Mouse (Mus musculus): ENCODE results near the gene Csta1. TPM values are rescaled to one million over a fixed set of nuclear protein-coding genes. Genes with fewer than 3 reads are reported as not detected.
"Not testable (repeated sequence)": the region's sequence is repeated elsewhere in the genome, so short reads cannot be mapped to it uniquely, and the experiment has no call there.

Gene Csta1
- not detected in 2 replicates for polyA plus RNA-seq (2016; fragmentation: Nextera tagmentation; extraction: Ambion mirVana)

- no peaks in the 10 kb centered on the region for H3K36me3 ChIP-seq
- DNase-seq (ENCODE audit: low spot score), result no peak
- H3K27me3 ChIP-seq (ENCODE audit: insufficient read depth, poor library complexity, severe bottlenecking), result no peaks in the 10 kb centered on the region
- WGBS, result 87% methylated on average over 1 of the region's 1 CpGs
- H3K9me3 ChIP-seq, result no peaks in the 10 kb centered on the region
- no peaks in the 10 kb centered on the region for H3K4me1 ChIP-seq (replicated peaks)
- H3K4me3 ChIP-seq, result no peak within 1 kb of the TSS
- no peak within 1 kb of the TSS for H3K27ac ChIP-seq
Measured at GRCm38 (mm10) chr16:36131141-36131540, at the start of gene Csta1. Gene Csta1, minus strand, starts transcription at chr16:36131241.

- H3K27me3 ChIP-seq (ENCODE audit: insufficient read depth, poor library complexity, severe bottlenecking), result no peaks in the 10 kb centered on the region
- H3K9me3 ChIP-seq, result no peaks in the 10 kb centered on the region
- no peak overlapping the region for H3K4me3 ChIP-seq
- no peak overlapping the region for H3K27ac ChIP-seq
- H3K4me1 ChIP-seq (replicated peaks), result no peaks in the 10 kb centered on the region
- H3K36me3 ChIP-seq, result no peaks in the 10 kb centered on the region
- 85% methylated on average over 2 of the region's 2 CpGs for WGBS
- no peak for DNase-seq (ENCODE audit: low spot score)
Measured at GRCm38 (mm10) chr16:36179910-36180309, 48.9 kb upstream of the Csta1 start.

GRCm38 (mm10) chr16:36176108-36176507 lies 45.1 kb upstream of the Csta1 start:
- H3K27me3 ChIP-seq (ENCODE audit: insufficient read depth, poor library complexity, severe bottlenecking), result no peaks in the 10 kb centered on the region
- H3K9me3 ChIP-seq, result no peaks in the 10 kb centered on the region
- H3K4me1 ChIP-seq (replicated peaks), result no peaks in the 10 kb centered on the region
- no peak overlapping the region for H3K4me3 ChIP-seq
- H3K27ac ChIP-seq, result no peak overlapping the region
- H3K36me3 ChIP-seq, result no peaks in the 10 kb centered on the region
- no peak for DNase-seq (ENCODE audit: low spot score)

- H3K27me3 ChIP-seq (ENCODE audit: insufficient read depth, poor library complexity, severe bottlenecking); H3K27ac ChIP-seq; H3K9me3 ChIP-seq; H3K4me3 ChIP-seq; H3K36me3 ChIP-seq; DNase-seq (ENCODE audit: low spot score); H3K4me1 ChIP-seq (replicated peaks): not testable (repeated sequence)
- 75% methylated on average over 10 of the region's 10 CpGs for WGBS
Measured at GRCm38 (mm10) chr16:36167841-36168240, 36.8 kb upstream of the Csta1 start.

GRCm38 (mm10) chr16:36156402-36156975 lies 25.4 kb upstream of the Csta1 start, which contains the start of gene Stfa2l1:
Gene Stfa2l1, plus strand, starts transcription at chr16:36156811.
- Histone ChIP-seq H3K4me3 (no peak within 1 kb of the TSS), H3K36me3 (no peaks in the 10 kb centered on the region), H3K27ac (no peak within 1 kb of the TSS), H3K27me3 (ENCODE audit: insufficient read depth, poor library complexity, severe bottlenecking) (no peaks in the 10 kb centered on the region), H3K4me1 (replicated peaks) (no peaks in the 10 kb centered on the region), H3K9me3 (no peaks in the 10 kb centered on the region)
- DNase-seq (ENCODE audit: low spot score), result no peak

- H3K4me3 ChIP-seq, result no peak overlapping the region
- no peak for DNase-seq (ENCODE audit: low spot score)
- H3K27me3 ChIP-seq (ENCODE audit: insufficient read depth, poor library complexity, severe bottlenecking), result no peaks in the 10 kb centered on the region
- no peak overlapping the region for H3K27ac ChIP-seq
- no peaks in the 10 kb centered on the region for H3K36me3 ChIP-seq
- no peaks in the 10 kb centered on the region for H3K4me1 ChIP-seq (replicated peaks)
- WGBS, result 88% methylated on average over 2 of the region's 2 CpGs
- H3K9me3 ChIP-seq, result no peaks in the 10 kb centered on the region
Measured at GRCm38 (mm10) chr16:36138201-36138600, 7.2 kb upstream of the Csta1 start.

GRCm38 (mm10) chr16:36128092-36128491 lies 2.9 kb downstream of the Csta1 start:
- WGBS, result 89% methylated on average over 7 of the region's 7 CpGs
- Histone ChIP-seq H3K36me3 (no peaks in the 10 kb centered on the region), H3K27ac (no peak overlapping the region), H3K4me1 (replicated peaks) (no peaks in the 10 kb centered on the region), H3K27me3 (ENCODE audit: insufficient read depth, poor library complexity, severe bottlenecking) (no peaks in the 10 kb centered on the region), H3K9me3 (no peaks in the 10 kb centered on the region), H3K4me3 (no peak overlapping the region)
- DNase-seq (ENCODE audit: low spot score), result no peak

GRCm38 (mm10) chr16:36115751-36116150 lies 15.3 kb downstream of the Csta1 start:
- DNase-seq (ENCODE audit: low spot score); H3K36me3 ChIP-seq; H3K4me3 ChIP-seq; H3K9me3 ChIP-seq; H3K4me1 ChIP-seq (replicated peaks); H3K27me3 ChIP-seq (ENCODE audit: insufficient read depth, poor library complexity, severe bottlenecking); H3K27ac ChIP-seq: not testable (repeated sequence)
- WGBS, result 88% methylated on average over 6 of the region's 6 CpGs

- not testable (repeated sequence) for H3K27ac ChIP-seq; H3K4me3 ChIP-seq; DNase-seq (ENCODE audit: low spot score); H3K36me3 ChIP-seq; H3K4me1 ChIP-seq (replicated peaks); H3K27me3 ChIP-seq (ENCODE audit: insufficient read depth, poor library complexity, severe bottlenecking); H3K9me3 ChIP-seq
Measured at GRCm38 (mm10) chr16:36111486-36111885, 19.6 kb downstream of the Csta1 start.

- H3K4me1 ChIP-seq (replicated peaks), result no peaks in the 10 kb centered on the region
- 0 out of 2 replicates have a peak, but pooled peaks cover 7% of the 10 kb centered on the region for H3K9me3 ChIP-seq
- no peaks in the 10 kb centered on the region for H3K27me3 ChIP-seq (ENCODE audit: insufficient read depth, poor library complexity, severe bottlenecking)
- no peak overlapping the region for H3K4me3 ChIP-seq
- 86% methylated on average over 1 of the region's 1 CpGs for WGBS
- no peaks in the 10 kb centered on the region for H3K36me3 ChIP-seq
- no peak for DNase-seq (ENCODE audit: low spot score)
- H3K27ac ChIP-seq, result no peak overlapping the region
Measured at GRCm38 (mm10) chr16:36102211-36102610, 28.8 kb downstream of the Csta1 start.

- H3K27ac ChIP-seq, result no peak overlapping the region
- DNase-seq (ENCODE audit: low spot score), result no peak
- 0 out of 2 replicates have a peak, but pooled peaks cover 7% of the 10 kb centered on the region for H3K9me3 ChIP-seq
- WGBS, result 86% methylated on average over 1 of the region's 1 CpGs
- no peaks in the 10 kb centered on the region for H3K27me3 ChIP-seq (ENCODE audit: insufficient read depth, poor library complexity, severe bottlenecking)
- no peaks in the 10 kb centered on the region for H3K4me1 ChIP-seq (replicated peaks)
- no peak overlapping the region for H3K4me3 ChIP-seq
- H3K36me3 ChIP-seq, result no peaks in the 10 kb centered on the region
Measured at GRCm38 (mm10) chr16:36101526-36101925, 29.5 kb downstream of the Csta1 start.

- not testable (repeated sequence) for H3K27ac ChIP-seq; H3K4me3 ChIP-seq; H3K9me3 ChIP-seq; H3K36me3 ChIP-seq; H3K27me3 ChIP-seq (ENCODE audit: insufficient read depth, poor library complexity, severe bottlenecking); H3K4me1 ChIP-seq (replicated peaks); DNase-seq (ENCODE audit: low spot score)
- WGBS, result 94% methylated on average over 12 of the region's 12 CpGs
Measured at GRCm38 (mm10) chr16:36097813-36098499, 33.1 kb downstream of the Csta1 start.

- H3K36me3 ChIP-seq, result peaks cover 33% of the 10 kb centered on the region
- no peak for DNase-seq (ENCODE audit: low spot score)
- WGBS, result 96% methylated on average over 3 of the region's 3 CpGs
- no peak overlapping the region for H3K27ac ChIP-seq
- no peaks in the 10 kb centered on the region for H3K27me3 ChIP-seq (ENCODE audit: insufficient read depth, poor library complexity, severe bottlenecking)
- no peaks in the 10 kb centered on the region for H3K9me3 ChIP-seq
- no peaks in the 10 kb centered on the region for H3K4me1 ChIP-seq (replicated peaks)
- no peak overlapping the region for H3K4me3 ChIP-seq
Measured at GRCm38 (mm10) chr16:36094079-36094478, 37.0 kb downstream of the Csta1 start.

Measured in hindbrain, embryonic 10.5 days (tissue).